Mouse (Mus musculus): ENCODE data around the gene Cfl1. TPM values are rescaled to one million over a fixed set of nuclear protein-coding genes. Genes with fewer than 3 reads are reported as not detected.

Cfl1 gene
- 1,453 and 1,672 TPM in 2 replicates for total RNA-seq (2014; rRNA removed)
- 3,482 and 3,602 TPM in 2 replicates for polyA plus RNA-seq (2015; fragmentation: Nextera tagmentation; extraction: Ambion mirVana)

DNA sequence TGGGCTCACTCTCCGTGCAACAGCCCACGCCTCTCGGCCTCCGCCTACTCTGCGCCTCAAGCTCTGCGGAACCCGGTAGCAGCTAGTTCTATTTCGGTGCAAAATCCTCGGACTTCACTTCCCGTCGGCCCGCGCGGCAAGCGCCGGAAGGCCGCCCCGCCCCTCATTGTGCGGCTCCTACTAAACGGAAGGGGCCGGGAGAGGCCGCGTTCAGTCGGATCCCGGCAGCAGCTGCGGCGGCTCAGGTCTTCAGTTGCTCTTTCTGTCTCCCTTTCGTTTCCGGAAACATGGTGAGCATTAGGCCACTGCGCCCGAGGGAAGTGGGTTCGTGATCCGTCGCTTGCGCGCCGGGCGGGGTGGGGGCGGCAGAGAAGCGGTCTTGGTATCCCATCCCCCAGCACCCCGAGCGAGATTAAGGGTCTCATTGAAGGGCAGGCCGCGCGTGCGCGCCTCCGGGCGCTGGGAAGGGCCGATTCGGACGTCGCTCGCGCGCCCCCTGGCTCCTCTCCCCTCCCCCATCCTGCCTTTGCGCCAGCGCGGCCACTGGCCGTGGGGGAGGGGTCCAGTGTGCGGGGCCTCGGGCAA, at the start of gene Cfl1:
Gene Cfl1, plus strand, starts transcription at position 143 of the 585 bp plus-strand sequence.
- DNase-seq (ENCODE audit: low spot score) (peak; percentile 96), ATAC-seq (ENCODE audit: low FRiP score) (peak; percentile 70)
- TF ChIP-seq CTCF (IDR thresholded peaks at IDR 0.05) = peak; percentile 48
- H3K4me2 ChIP-seq (ENCODE audit: low read depth, low read length, poor library complexity, severe bottlenecking) = peak within 1 kb of the TSS; percentile 83
- peaks cover 25% of the 10 kb centered on the region for H3K36me3 ChIP-seq (ENCODE audit: insufficient read depth, low read length)
- peak within 1 kb of the TSS; percentile 99 for H3K27ac ChIP-seq (ENCODE audit: low read depth, low read length)
- H3K9ac ChIP-seq (replicated peaks; ENCODE audit: low read length, poor library complexity, severe bottlenecking) = peak within 1 kb of the TSS; percentile 96
- H3K4me3 ChIP-seq (ENCODE audit: low read depth, low read length) = peak within 1 kb of the TSS; percentile 71
- peaks cover 3% of the 10 kb centered on the region; the same call in 1 of the 2 replicates for H3K4me1 ChIP-seq (ENCODE audit: insufficient read depth, low read length)
- no peaks in the 10 kb centered on the region for H3K27me3 ChIP-seq (ENCODE audit: insufficient read depth, low read length)
- under 1% methylated on average over 49 of the region's 62 CpGs for WGBS
- no peaks in the 10 kb centered on the region for H3K9me3 ChIP-seq (ENCODE audit: low read length)

DNA sequence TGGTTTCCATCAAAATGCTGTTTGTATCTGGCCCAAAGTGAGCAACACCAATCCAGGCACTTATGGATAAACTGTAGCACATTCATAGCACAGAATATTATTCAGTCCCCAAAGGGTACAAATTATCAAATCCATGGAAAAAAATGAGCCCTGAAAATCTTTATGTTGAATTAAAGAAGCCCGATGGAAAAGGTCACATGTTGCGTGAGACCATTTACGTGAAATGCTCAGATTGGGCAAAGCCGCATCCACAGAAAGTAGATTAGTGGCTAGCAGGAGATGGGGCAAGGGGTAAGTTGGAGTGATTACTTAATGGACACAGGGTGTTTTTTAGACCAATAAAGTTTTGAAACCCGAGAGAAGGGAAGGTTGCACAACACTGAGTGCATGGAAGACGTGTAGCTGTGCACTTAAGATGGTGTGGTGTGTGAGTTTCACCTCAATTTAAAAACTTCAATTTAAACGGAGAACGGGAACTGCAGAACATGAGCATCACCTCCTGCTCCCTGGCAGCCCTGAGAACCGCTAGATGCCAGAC, 45.8 kb upstream of the Cfl1 start:
- ATAC-seq (ENCODE audit: low FRiP score) (no peak), DNase-seq (ENCODE audit: low spot score) (no peak)
- Histone ChIP-seq H3K4me3 (ENCODE audit: low read depth, low read length) (no peak overlapping the region), H3K9ac (replicated peaks; ENCODE audit: low read length, poor library complexity, severe bottlenecking) (no peak overlapping the region), H3K9me3 (ENCODE audit: low read length) (no peaks in the 10 kb centered on the region), H3K27ac (ENCODE audit: low read depth, low read length) (no peak overlapping the region), H3K4me2 (ENCODE audit: low read depth, low read length, poor library complexity, severe bottlenecking) (no peak overlapping the region), H3K27me3 (ENCODE audit: insufficient read depth, low read length) (peaks cover 35% of the 10 kb centered on the region), H3K4me1 (ENCODE audit: insufficient read depth, low read length) (0 out of 2 replicates have a peak, but pooled peaks cover 4% of the 10 kb centered on the region), H3K36me3 (ENCODE audit: insufficient read depth, low read length) (no peaks in the 10 kb centered on the region)
- 74% methylated on average over 9 of the region's 9 CpGs for WGBS
- no peak for TF ChIP-seq CTCF (IDR thresholded peaks at IDR 0.05)

DNA sequence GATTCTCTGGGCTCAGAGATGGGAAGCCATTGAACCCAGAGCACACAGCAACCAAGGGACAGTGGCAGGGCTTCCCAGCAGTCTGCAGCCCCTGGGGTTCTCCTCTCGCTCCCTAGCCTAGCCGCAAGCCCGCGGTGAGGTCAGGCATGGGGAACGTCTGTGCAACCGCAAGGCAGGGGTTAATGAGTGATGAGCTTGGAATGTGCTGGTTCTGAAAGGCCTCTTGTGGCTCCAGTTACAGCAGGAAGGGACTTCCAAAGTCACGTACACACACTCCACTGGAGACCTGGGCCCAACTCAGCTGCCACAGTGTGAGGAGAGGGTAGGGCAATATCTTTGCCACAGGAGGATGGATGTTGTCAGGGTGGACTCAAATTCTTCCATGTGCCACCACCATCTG, 45.3 kb upstream of the Cfl1 start:
- Histone ChIP-seq H3K9ac (replicated peaks; ENCODE audit: low read length, poor library complexity, severe bottlenecking) (no peak overlapping the region), H3K27me3 (ENCODE audit: insufficient read depth, low read length) (peaks cover 40% of the 10 kb centered on the region), H3K4me1 (ENCODE audit: insufficient read depth, low read length) (0 out of 2 replicates have a peak, but pooled peaks cover 4% of the 10 kb centered on the region), H3K9me3 (ENCODE audit: low read length) (no peaks in the 10 kb centered on the region), H3K4me2 (ENCODE audit: low read depth, low read length, poor library complexity, severe bottlenecking) (no peak overlapping the region), H3K4me3 (ENCODE audit: low read depth, low read length) (no peak overlapping the region), H3K27ac (ENCODE audit: low read depth, low read length) (no peak overlapping the region), H3K36me3 (ENCODE audit: insufficient read depth, low read length) (no peaks in the 10 kb centered on the region)
- ATAC-seq (ENCODE audit: low FRiP score) = no peak
- no peak for TF ChIP-seq CTCF (IDR thresholded peaks at IDR 0.05)
- DNase-seq (ENCODE audit: low spot score) = no peak
- 44% methylated on average over 7 of the region's 7 CpGs for WGBS

DNA sequence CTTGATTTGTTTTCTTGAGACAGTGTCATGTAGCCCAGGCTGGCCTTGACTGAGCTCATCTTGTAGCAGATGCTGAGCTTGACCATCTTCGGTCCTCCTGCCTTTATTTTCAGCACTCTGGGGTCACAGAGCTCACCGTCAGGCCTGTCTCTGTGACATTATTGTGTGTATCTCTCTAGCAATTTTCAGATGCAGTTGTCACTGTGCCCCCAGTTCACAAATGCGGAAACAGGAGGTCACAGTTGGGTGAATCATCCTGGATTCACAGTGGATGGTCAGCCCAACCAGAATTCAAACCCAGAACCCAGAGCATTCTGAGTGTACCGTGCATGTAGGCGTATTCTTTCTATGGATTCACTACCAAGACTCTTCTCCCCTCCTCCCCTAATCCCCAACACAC, 44.5 kb upstream of the Cfl1 start:
- H3K4me1 ChIP-seq (ENCODE audit: insufficient read depth, low read length) = 0 out of 2 replicates have a peak, but pooled peaks cover 4% of the 10 kb centered on the region
- H3K4me2 ChIP-seq (ENCODE audit: low read depth, low read length, poor library complexity, severe bottlenecking) = no peak overlapping the region
- no peaks in the 10 kb centered on the region for H3K36me3 ChIP-seq (ENCODE audit: insufficient read depth, low read length)
- no peak overlapping the region for H3K27ac ChIP-seq (ENCODE audit: low read depth, low read length)
- no peak overlapping the region for H3K9ac ChIP-seq (replicated peaks; ENCODE audit: low read length, poor library complexity, severe bottlenecking)
- TF ChIP-seq CTCF (IDR thresholded peaks at IDR 0.05) = no peak
- ATAC-seq (ENCODE audit: low FRiP score) = no peak
- DNase-seq (ENCODE audit: low spot score) = no peak
- WGBS = 95% methylated on average over 5 of the region's 5 CpGs
- H3K27me3 ChIP-seq (ENCODE audit: insufficient read depth, low read length) = peaks cover 44% of the 10 kb centered on the region
- no peak overlapping the region for H3K4me3 ChIP-seq (ENCODE audit: low read depth, low read length)
- H3K9me3 ChIP-seq (ENCODE audit: low read length) = no peaks in the 10 kb centered on the region

DNA sequence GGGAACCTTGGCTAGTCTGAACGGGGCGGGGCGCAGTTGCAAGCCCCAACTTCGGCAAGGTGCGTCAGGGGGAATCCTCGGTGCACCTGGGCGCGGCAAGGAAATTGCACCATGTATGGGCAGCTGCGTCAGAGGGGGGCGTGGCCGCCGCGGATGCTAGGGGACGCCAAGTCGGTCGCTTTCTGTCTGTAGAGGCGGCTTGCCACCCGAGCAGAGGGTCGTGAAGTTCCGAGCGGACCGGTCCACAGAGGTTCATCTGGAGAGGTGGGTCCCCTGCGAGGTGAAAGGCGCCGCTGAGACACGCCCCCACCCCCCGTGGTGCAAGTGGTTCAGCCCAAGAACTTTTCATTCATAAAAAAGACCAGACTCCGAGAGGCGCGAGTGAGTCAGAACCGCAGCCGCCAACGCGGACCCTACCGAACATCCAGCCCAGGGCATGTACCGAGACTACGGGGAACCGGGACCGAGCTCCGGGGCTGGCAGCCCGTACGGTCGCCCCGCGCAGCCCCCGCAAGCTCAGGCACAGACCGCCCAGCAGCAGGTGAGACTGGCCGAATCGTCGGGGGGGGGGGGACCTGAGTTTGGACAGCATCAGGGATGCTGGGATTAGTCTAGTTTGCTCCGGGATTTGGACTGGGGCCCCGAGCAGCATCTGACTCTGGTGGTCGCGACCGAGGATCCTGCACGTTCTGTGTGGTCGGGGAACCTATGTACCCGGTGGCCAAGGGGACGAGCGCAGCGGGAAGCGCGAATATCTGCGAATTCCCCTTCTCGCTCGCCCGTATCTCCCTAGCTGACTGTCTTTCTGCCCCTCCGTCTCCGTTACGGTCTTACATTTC, 42.5 kb upstream of the Cfl1 start, which contains the start of gene Fosl1:
Gene Fosl1, plus strand, starts transcription at position 33 of the 839 bp plus-strand sequence.
- Histone ChIP-seq H3K9me3 (ENCODE audit: low read length) (no peaks in the 10 kb centered on the region), H3K4me2 (ENCODE audit: low read depth, low read length, poor library complexity, severe bottlenecking) (peak within 1 kb of the TSS; percentile 97), H3K27ac (ENCODE audit: low read depth, low read length) (no peak within 1 kb of the TSS), H3K9ac (replicated peaks; ENCODE audit: low read length, poor library complexity, severe bottlenecking) (peak within 1 kb of the TSS; percentile 42; the same call in 1 of the 2 replicates), H3K4me3 (ENCODE audit: low read depth, low read length) (peak within 1 kb of the TSS; percentile 47), H3K4me1 (ENCODE audit: insufficient read depth, low read length) (0 out of 2 replicates have a peak, but pooled peaks cover 4% of the 10 kb centered on the region), H3K27me3 (ENCODE audit: insufficient read depth, low read length) (peaks cover 44% of the 10 kb centered on the region), H3K36me3 (ENCODE audit: insufficient read depth, low read length) (no peaks in the 10 kb centered on the region)
- DNase-seq (ENCODE audit: low spot score) = peak; percentile 42
- WGBS = under 1% methylated on average over 70 of the region's 70 CpGs
- peak; percentile 47; the same call in 1 of the 2 replicates for ATAC-seq (ENCODE audit: low FRiP score)
- no peak for TF ChIP-seq CTCF (IDR thresholded peaks at IDR 0.05)
